Mouse (Mus musculus): ENCODE measurements around the gene Rfc2.

The Rfc2 gene

GRCm38 (mm10) chr5:134609916-134610643 lies 28.9 kb downstream of the Rfc2 start:
- DNase-seq (ENCODE audit: low read depth, low spot score) = peak; percentile 66

- DNase-seq (ENCODE audit: low read depth, low spot score) = no peak
These were observed 30.8 kb downstream of the Rfc2 start for GRCm38 (mm10) chr5:134611810-134612521.

DNA sequence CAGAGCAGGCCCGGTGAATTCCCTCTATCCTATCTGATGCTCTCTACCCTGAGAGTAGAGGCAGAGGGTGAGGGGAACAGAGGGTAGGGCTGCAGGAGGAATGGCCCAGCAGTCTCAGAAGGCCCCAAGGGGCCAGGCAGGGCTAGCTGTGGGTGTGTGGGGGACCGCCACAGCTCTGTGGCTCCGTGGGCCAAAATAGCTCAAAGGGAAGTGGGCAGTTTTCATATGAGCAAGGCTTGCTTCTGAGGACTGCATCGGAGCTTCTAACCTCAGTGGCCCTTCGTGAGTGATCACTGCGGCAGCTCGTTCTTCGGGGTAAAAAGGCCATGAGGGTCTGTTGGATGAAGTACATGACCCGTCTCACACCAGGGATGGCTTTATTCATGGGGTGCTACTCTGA lies 32.6 kb downstream of the Rfc2 start:
- DNase-seq (ENCODE audit: low read depth, low spot score) = no peak

- no peak for DNase-seq (ENCODE audit: low read depth, low spot score)
These were observed 33.1 kb downstream of the Rfc2 start for GRCm38 (mm10) chr5:134614296-134614695.

DNA sequence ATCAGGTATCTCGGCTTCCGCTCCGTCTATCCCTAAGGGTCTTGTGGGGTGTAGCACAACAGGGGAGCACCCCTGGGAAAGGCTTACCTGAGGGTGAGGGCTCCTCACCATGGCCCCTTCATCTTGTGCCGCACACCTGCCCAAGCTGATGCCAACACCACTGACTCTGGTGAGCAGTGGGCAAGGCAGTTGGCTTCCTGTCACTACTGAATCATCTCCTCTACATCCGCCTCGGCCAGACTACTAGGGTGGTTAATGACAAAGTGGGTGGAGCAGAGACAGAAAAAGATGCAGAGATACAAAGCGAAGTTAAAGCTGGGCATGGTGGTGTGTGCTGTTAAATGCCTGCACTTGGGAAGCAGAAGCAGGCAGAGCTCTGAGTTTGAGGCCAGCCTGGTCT lies 33.6 kb downstream of the Rfc2 start, which contains the start of gene Lat2:
Gene Lat2, minus strand, starts transcription at position 224 of the 400 bp plus-strand sequence.
- DNase-seq (ENCODE audit: low read depth, low spot score) = no peak

GRCm38 (mm10) chr5:134615380-134615779 lies 34.2 kb downstream of the Rfc2 start:
- no peak for DNase-seq (ENCODE audit: low read depth, low spot score)

- no peak for DNase-seq (ENCODE audit: low read depth, low spot score)
These were observed 34.6 kb downstream of the Rfc2 start for GRCm38 (mm10) chr5:134615780-134616179.

DNA sequence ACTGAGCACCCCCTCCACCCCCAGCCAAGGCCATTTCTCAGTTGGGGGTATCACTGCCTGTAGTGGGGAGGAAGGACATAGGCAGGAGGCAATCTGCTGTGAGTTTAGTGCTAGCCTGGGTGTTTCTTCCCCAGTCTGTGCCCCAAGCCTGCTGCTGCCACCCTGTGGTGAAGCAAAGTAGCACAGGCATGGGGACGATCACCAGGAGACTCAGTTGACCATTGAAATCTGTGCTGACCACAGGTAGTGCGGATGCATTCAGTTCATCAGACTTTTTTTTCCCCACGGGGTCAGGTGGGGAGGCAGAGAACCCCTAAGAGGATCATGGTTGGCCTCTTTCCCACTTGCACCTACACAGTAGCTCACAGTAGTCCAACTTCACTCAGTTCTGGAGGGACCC lies 35.9 kb downstream of the Rfc2 start:
- peak; percentile 68 for DNase-seq (ENCODE audit: low read depth, low spot score)

DNA sequence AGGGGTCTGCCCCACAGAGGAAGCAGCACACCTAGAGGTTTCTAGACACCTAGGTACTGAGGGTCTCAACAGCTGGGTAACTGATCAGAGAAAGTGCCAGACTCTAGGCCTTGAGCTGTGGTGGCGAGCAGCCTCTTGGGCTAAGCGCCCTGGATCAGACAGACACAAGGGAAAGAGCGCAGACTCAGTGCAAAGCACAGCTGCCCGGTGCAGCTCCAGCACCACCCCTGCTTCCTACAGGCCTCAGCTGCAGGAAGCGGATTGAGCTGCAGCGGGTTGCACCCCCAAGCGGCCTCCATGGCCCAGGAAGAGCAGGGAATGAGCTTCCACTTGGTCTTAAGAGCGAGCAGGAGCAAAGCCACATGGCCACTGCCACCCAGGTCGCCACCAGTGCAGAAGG lies 39.3 kb downstream of the Rfc2 start:
- no peak for DNase-seq (ENCODE audit: low read depth, low spot score)

DNA sequence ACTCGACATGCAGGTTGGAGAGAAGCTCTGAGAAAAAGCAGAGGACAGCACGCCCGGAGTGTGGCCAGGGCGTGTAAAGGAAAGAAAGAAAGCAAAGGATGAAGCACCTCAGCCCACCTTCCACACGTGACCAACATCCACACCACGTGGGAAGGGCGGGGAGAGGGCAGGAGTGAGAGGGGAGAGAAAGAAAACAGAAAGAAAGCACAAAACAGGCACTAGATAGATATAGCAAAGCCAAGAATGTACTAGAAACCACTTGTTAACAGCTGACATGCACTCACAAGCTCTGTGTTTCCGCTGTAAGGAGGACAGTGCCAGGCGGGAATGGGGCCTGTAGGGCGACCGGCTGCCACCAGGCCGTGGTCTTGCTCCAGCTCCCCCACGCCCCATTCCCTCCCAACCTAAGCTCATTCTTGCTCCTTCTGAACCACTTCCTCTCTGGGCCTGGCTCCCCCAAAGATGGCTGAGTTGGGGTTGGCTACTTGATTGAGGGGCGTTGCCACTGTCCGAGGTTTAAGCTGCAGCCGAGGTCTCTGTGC lies 40.0 kb downstream of the Rfc2 start:
- no peak for DNase-seq (ENCODE audit: low read depth, low spot score)

DNA sequence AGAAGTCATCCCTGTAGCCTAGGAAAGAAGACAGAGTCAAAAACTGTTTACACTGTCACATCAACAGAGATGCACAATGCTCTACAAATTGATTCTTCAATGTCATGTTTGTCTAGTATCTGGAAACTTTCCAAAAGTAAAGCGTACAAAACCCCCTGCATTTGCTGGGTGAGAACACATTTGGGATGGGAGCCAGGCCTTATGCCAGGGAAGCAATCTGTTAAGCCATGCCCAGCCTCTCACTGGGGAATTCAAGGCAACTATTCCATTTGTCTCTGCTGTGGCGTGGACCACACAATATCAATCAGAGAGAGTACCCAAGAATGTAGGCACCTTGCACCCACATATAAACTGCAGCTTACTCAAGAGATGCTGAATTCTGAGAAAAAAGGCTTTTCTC lies 40.9 kb downstream of the Rfc2 start:
- DNase-seq (ENCODE audit: low read depth, low spot score) = no peak

DNA sequence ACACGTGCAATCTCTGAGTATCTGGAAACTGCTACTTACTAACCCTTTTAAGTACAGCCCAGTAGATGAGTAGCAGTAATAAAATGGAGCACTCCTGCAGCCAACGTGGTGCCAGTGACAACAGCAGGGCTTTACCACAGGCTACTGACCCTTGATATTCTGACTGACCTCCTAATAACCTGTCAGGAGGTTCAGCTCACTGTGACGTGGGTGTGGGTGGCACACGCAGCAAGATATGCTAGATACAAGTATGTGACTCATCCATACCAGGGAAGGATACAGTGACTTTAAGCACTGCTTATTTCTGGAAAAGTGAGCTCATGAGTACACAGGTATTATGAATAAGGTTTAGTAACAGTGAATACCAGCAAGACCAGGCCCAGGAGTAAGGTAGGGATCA lies 48.3 kb downstream of the Rfc2 start:
- DNase-seq (ENCODE audit: low read depth, low spot score) = no peak

DNA sequence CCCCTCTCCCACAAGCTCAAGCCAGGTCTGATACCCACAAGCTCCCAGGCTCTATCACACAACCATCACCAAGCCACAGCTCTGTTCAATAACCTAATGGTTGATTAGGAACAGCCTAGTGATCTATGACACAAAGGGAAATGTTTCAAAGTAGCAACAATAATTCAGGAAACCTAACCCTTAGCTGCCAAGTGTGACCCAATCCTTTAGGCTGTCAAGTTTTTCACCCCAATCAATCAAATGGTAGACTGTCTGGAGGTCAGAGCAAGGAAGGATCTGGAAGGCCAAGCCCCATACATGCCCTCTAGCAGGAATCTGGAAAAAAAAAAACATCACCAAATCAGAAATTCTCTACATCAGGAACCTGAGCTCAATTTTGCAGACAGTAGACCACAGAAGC lies 49.7 kb downstream of the Rfc2 start:
- no peak for DNase-seq (ENCODE audit: low read depth, low spot score)

DNA sequence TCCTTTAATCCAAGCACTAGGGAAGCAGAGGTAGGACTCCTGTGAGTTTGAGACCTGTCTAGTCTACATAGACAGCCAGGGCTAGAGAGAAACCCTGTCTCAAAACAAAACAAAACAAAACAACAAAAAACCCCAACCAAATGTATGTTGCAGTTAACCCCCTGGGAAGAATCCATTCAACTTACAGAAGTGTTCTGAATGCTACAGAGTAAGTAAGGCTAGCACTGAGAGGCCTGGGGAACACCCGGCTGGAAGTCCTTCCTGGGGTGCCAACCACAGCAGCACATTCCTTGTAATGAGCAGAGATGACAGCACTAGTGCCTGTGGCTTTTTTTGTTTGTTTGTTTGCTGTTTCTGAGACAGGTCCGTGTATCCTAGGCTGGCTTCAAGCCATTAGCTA lies 51.7 kb downstream of the Rfc2 start:
- peak; percentile 55 for DNase-seq (ENCODE audit: low read depth, low spot score)

DNA sequence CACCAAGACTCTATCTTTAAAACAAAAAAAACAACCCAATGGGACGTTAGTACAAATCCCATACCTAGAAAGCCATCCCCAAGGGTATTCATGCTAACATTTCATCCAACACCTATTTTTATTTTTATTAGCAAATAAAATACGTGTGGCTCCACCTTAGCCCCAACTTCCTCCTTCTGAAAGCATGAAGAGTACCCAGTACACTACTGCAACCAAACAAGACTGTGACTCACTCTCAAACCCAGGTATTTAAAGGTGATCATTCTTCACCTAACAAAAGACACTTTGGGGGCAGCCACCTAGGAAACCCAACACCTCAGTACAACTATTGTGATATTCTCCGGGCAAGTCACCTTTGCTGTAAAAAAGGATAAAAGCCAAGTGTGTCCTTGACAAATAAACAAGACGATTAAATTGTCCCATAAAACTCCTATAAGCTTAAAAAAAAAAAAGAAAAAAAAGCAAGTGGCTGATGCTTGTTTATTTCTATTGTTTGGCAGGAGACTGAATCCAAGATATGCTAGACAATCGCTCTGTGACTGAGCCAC lies 56.7 kb downstream of the Rfc2 start:
- DNase-seq (ENCODE audit: low read depth, low spot score) = no peak

- DNase-seq (ENCODE audit: low read depth, low spot score) = peak; percentile 59
These were observed 57.5 kb downstream of the Rfc2 start for GRCm38 (mm10) chr5:134638461-134639268.

- peak; percentile 98 for DNase-seq (ENCODE audit: low read depth, low spot score)
These were observed 58.1 kb downstream of the Rfc2 start, which contains the start of gene Eif4h for GRCm38 (mm10) chr5:134639269-134639682. Gene Eif4h, minus strand, starts transcription at chr5:134639490.

GRCm38 (mm10) chr5:134640371-134640770 lies 59.2 kb downstream of the Rfc2 start:
- no peak for DNase-seq (ENCODE audit: low read depth, low spot score)

DNA sequence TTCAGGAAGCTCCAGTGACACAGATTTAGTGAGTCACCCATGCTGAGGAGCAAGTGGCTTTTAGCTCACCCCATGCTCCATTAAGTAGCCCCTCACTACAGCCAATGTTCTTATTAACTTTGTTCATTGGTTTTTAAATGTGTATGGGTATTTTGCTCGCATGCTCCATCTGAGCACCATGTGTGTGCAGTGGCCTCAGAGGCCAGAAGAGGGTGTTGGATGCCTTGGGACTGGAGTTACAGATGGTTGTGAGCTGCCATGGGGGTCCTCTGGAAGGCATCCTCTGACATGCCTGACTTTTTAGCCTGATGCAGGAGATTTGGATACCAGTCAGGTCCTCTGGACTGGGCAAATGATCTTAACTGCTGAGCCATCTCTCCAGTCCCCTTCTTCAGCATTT lies 63.0 kb downstream of the Rfc2 start:
- no peak for DNase-seq (ENCODE audit: low read depth, low spot score)

DNA sequence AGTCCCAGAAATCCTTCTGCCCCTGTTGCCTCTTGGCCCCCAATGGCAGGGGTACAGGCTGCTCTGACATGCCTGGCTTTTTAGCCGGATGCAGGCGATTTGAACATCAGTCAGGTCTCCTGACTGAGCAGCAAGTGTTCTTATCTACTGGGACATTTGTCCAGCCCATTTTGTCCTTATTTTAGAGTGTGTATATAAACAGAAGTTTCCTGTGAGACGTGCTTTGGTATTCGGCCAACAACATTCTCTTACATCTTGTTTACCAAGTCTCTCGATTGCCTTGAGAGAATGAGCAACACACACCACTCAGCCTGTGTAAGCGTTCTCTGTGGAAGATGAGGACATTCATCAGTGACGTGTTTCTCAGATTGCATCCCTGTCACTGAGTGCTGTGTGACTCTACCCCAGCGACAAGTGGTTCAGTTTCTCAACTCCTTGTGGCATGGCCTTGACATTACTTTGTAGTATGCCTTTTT lies 63.5 kb downstream of the Rfc2 start:
- DNase-seq (ENCODE audit: low read depth, low spot score) = no peak

GRCm38 (mm10) chr5:134646461-134646860 lies 65.3 kb downstream of the Rfc2 start:
- peak; percentile 55 for DNase-seq (ENCODE audit: low read depth, low spot score)

DNA sequence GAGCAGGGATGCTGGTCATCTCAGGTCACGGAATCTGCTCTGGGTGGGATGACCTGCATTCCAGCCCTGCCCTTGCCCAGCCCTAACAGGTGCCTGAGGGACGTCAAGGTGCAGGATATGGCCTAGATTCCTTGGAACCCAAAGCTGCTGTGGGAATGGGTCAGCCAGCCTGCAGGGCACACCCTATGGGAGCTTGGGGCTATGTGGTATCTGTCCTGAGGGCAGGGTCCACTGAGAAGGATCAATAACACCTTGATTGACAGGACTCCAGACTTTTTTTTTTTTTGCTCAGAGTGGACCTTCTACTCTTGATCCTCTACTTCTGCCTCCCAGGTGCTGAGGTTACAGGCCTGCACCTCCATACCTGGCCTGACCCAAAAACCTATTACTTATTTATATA lies 66.2 kb downstream of the Rfc2 start:
- no peak for DNase-seq (ENCODE audit: low read depth, low spot score)
